Mouse (Mus musculus) midbrain, embryonic 10.5 days (tissue): ENCODE data around the gene Itpr1. TPM values are rescaled to one million over a fixed set of nuclear protein-coding genes. Genes with fewer than 3 reads are reported as not detected.

Source experiments
- DNase-seq: peaks from one replicate; pipeline ENCODE4 v3.0.0-alpha.2; 2017; ENCODE audit warnings: low spot score
- H3K27ac ChIP-seq: fragments of 300-500 bp; sonication (generic); replicated peaks from 2 replicates; pipeline ENCODE4 v1.5.1; 2016; ENCODE audit warnings: mild to moderate bottlenecking
- H3K27me3 ChIP-seq: fragments of 300-500 bp; sonication (generic); 2 replicates; pipeline ENCODE4 v1.6.1; 2016; ENCODE audit warnings: low read depth, mild to moderate bottlenecking; ENCODE audit not compliant: poor library complexity, severe bottlenecking
- H3K36me3 ChIP-seq: fragments of 300-500 bp; sonication (generic); 2 replicates; pipeline ENCODE4 v1.6.1; 2016; ENCODE audit warnings: mild to moderate bottlenecking, moderate library complexity
- H3K4me1 ChIP-seq: fragments of 300-500 bp; sonication (generic); 2 replicates; pipeline ENCODE4 v1.6.1; 2016
- H3K4me3 ChIP-seq: fragments of 300-500 bp; sonication (generic); 2 replicates; pipeline ENCODE4 v1.5.1; 2016; ENCODE audit warnings: mild to moderate bottlenecking, moderate library complexity
- H3K9me3 ChIP-seq: fragments of 300-500 bp; sonication (generic); replicated peaks from 2 replicates; pipeline ENCODE4 v1.6.1; 2016; ENCODE audit warnings: mild to moderate bottlenecking
- WGBS: fragments of 180-500 bp; shearing (Covaris S2); methylation state at CpG from one replicate; pipeline ENCODE4 v1.1.7; 2016; 5-methylcytosine and 5-hydroxymethylcytosine counted together
- polyA plus RNA-seq: library from polyadenylated mRNA; unstranded; fragments of >200 nt; fragmentation: Nextera tagmentation; extraction: Ambion mirVana; gene quantifications from 2 replicates; pipeline ENCODE4 v1.2.1, GENCODE M21; 2016

Itpr1 gene
- polyA plus RNA-seq, 1 experiment from 2014 or later, result 7.2 TPM

- H3K27me3 ChIP-seq, result no peaks in the 10 kb centered on the region
- H3K4me1 ChIP-seq, result 0 out of 2 replicates have a peak, but pooled peaks cover 5% of the 10 kb centered on the region
- H3K9me3 ChIP-seq, result no peaks in the 10 kb centered on the region
- 90% methylated on average over 12 of the region's 12 CpGs for WGBS
- no peaks in the 10 kb centered on the region for H3K36me3 ChIP-seq
- no peak for DNase-seq
- H3K4me3 ChIP-seq, result no peak overlapping the region
- no peak overlapping the region for H3K27ac ChIP-seq
Measured at GRCm38 (mm10) chr6:108276880-108277507, 64.1 kb downstream of the Itpr1 start.

- H3K36me3 ChIP-seq, result no peaks in the 10 kb centered on the region
- 91% methylated on average over 12 of the region's 12 CpGs for WGBS
- no peak overlapping the region for H3K4me3 ChIP-seq
- no peaks in the 10 kb centered on the region for H3K9me3 ChIP-seq
- no peak for DNase-seq
- H3K27ac ChIP-seq, result no peak overlapping the region
- H3K4me1 ChIP-seq, result 0 out of 2 replicates have a peak, but pooled peaks cover 5% of the 10 kb centered on the region
- no peaks in the 10 kb centered on the region for H3K27me3 ChIP-seq
Measured at GRCm38 (mm10) chr6:108277622-108278396, 64.9 kb downstream of the Itpr1 start.

GRCm38 (mm10) chr6:108278826-108279630 lies 66.1 kb downstream of the Itpr1 start:
- H3K27ac ChIP-seq, result no peak overlapping the region
- H3K4me1 ChIP-seq, result 0 out of 2 replicates have a peak, but pooled peaks cover 5% of the 10 kb centered on the region
- no peak for DNase-seq
- no peak overlapping the region for H3K4me3 ChIP-seq
- H3K36me3 ChIP-seq, result no peaks in the 10 kb centered on the region
- H3K27me3 ChIP-seq, result no peaks in the 10 kb centered on the region
- 93% methylated on average over 11 of the region's 11 CpGs for WGBS
- H3K9me3 ChIP-seq, result no peaks in the 10 kb centered on the region

GRCm38 (mm10) chr6:108282131-108282530 lies 69.2 kb downstream of the Itpr1 start:
- no peak for DNase-seq
- 89% methylated on average over 4 of the region's 4 CpGs for WGBS
- H3K27ac ChIP-seq, result no peak overlapping the region

GRCm38 (mm10) chr6:108282621-108283020 lies 69.7 kb downstream of the Itpr1 start:
- no peak for DNase-seq
- H3K9me3 ChIP-seq, result no peaks in the 10 kb centered on the region
- 92% methylated on average over 3 of the region's 3 CpGs for WGBS

More at GRCm38 (mm10) chr6:108282131-108282530, 69.2 kb downstream of the Itpr1 start:
- H3K4me3 ChIP-seq, result no peak overlapping the region
- no peaks in the 10 kb centered on the region for H3K27me3 ChIP-seq
- no peaks in the 10 kb centered on the region for H3K4me1 ChIP-seq
- H3K9me3 ChIP-seq, result no peaks in the 10 kb centered on the region
- H3K36me3 ChIP-seq, result no peaks in the 10 kb centered on the region

GRCm38 (mm10) chr6:108284688-108285087 lies 71.8 kb downstream of the Itpr1 start:
- Histone ChIP-seq H3K27ac (no peak overlapping the region), H3K4me3 (no peak overlapping the region), H3K9me3 (no peaks in the 10 kb centered on the region), H3K27me3 (no peaks in the 10 kb centered on the region), H3K4me1 (no peaks in the 10 kb centered on the region), H3K36me3 (no peaks in the 10 kb centered on the region)
- DNase-seq, result no peak
- WGBS, result 98% methylated on average over 3 of the region's 3 CpGs

More at GRCm38 (mm10) chr6:108282621-108283020, 69.7 kb downstream of the Itpr1 start:
- no peaks in the 10 kb centered on the region for H3K27me3 ChIP-seq
- H3K4me3 ChIP-seq, result no peak overlapping the region
- H3K36me3 ChIP-seq, result no peaks in the 10 kb centered on the region
- H3K4me1 ChIP-seq, result no peaks in the 10 kb centered on the region
- no peak overlapping the region for H3K27ac ChIP-seq

- H3K36me3 ChIP-seq, result no peaks in the 10 kb centered on the region
- DNase-seq, result no peak
- 77% methylated on average over 3 of the region's 3 CpGs for WGBS
Measured at GRCm38 (mm10) chr6:108288979-108289378, 76.1 kb downstream of the Itpr1 start.

GRCm38 (mm10) chr6:108290978-108291377 lies 78.1 kb downstream of the Itpr1 start:
- Histone ChIP-seq H3K36me3 (no peaks in the 10 kb centered on the region), H3K27ac (no peak overlapping the region), H3K4me3 (no peak overlapping the region), H3K9me3 (no peaks in the 10 kb centered on the region), H3K27me3 (no peaks in the 10 kb centered on the region), H3K4me1 (no peaks in the 10 kb centered on the region)
- no peak for DNase-seq
- WGBS, result 91% methylated on average over 2 of the region's 2 CpGs

More at GRCm38 (mm10) chr6:108288979-108289378, 76.1 kb downstream of the Itpr1 start:
- Histone ChIP-seq H3K9me3 (no peaks in the 10 kb centered on the region), H3K4me3 (no peak overlapping the region), H3K27ac (no peak overlapping the region), H3K4me1 (no peaks in the 10 kb centered on the region), H3K27me3 (no peaks in the 10 kb centered on the region)

- Histone ChIP-seq H3K4me1 (no peaks in the 10 kb centered on the region), H3K4me3 (no peak overlapping the region), H3K27ac (no peak overlapping the region), H3K9me3 (no peaks in the 10 kb centered on the region), H3K36me3 (no peaks in the 10 kb centered on the region), H3K27me3 (no peaks in the 10 kb centered on the region)
- WGBS, result 91% methylated on average over 3 of the region's 3 CpGs
- no peak for DNase-seq
Measured at GRCm38 (mm10) chr6:108291556-108291955, 78.7 kb downstream of the Itpr1 start.

GRCm38 (mm10) chr6:108301856-108302255 lies 89.0 kb downstream of the Itpr1 start:
- no peaks in the 10 kb centered on the region for H3K36me3 ChIP-seq
- no peak for DNase-seq
- no peaks in the 10 kb centered on the region for H3K27me3 ChIP-seq
- no peaks in the 10 kb centered on the region for H3K9me3 ChIP-seq
- H3K27ac ChIP-seq, result no peak overlapping the region
- 83% methylated on average over 5 of the region's 5 CpGs for WGBS
- H3K4me3 ChIP-seq, result no peak overlapping the region
- peaks cover 9% of the 10 kb centered on the region; the same call in 1 of the 2 replicates for H3K4me1 ChIP-seq

- peaks cover 15% of the 10 kb centered on the region for H3K4me1 ChIP-seq
- no peak for DNase-seq
- no peaks in the 10 kb centered on the region for H3K36me3 ChIP-seq
- H3K9me3 ChIP-seq, result no peaks in the 10 kb centered on the region
- 95% methylated on average over 12 of the region's 12 CpGs for WGBS
- no peak overlapping the region for H3K4me3 ChIP-seq
- no peaks in the 10 kb centered on the region for H3K27me3 ChIP-seq
- H3K27ac ChIP-seq, result no peak overlapping the region
Measured at GRCm38 (mm10) chr6:108303619-108304567, 91.0 kb downstream of the Itpr1 start.
